Comparison of ENCODE assay signal across 11 mouse cellular contexts in the genomic region with DNA sequence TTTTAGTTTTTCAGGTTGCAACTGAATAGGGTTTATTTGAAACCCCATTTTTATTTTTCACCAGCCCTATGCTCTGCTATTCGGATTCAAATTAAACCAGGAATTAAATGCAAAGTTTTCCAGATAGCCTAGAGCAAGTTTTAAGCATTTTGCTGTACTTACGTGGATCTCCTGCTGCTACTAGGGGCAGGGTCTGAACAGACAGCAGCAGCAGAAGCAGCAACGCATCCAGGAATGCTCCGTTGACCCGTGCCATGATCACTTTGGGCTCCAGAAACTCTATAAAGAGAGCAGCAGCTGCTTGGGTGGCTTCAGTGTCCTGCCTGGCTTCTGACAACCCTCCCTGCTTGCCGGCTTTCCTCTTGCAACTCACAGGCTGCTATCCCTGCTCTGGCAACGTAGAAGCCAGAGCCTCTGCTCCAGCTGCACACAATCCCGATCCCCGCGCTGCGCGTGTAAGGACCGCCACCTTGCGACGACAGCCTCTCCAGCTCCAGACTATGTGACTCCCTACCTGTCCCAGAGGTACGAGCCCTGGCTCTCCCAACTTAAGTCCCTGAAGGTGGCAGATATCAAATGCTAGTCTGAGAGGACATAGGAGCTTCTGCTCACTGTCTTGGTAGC. TPM values are rescaled to one million over a fixed set of nuclear protein-coding genes. Genes with fewer than 3 reads are reported as not detected.
DNase-seq lines count a peak whose midpoint lies in the region; ATAC-seq and TF ChIP-seq lines count a peak whose summit lies in the region.
"Had no signal": no experiment of that assay in that cellular context is flagged by ENCODE, and none has a peak within 500 bp of the region (broad histone marks: within the 10 kb centered on the region; RNA-seq: fewer than 3 reads in every experiment).

Gene Cntnap3, minus strand, starts transcription at position 371 of the 624 bp plus-strand sequence.

- H3K4me1 ChIP-seq in cerebellum, adult 2 months (ENCODE audit: control insufficient read depth, insufficient read depth, low read length), result no peaks in the 10 kb centered on the region
- no peaks in the 10 kb centered on the region for H3K4me1 ChIP-seq in midbrain, postnatal 0 days (ENCODE audit: insufficient read depth, low read length)

- peak; percentile 3 to 7 for DNase-seq in cerebellum, postnatal 25 days
- no peak for DNase-seq in cerebellum, adult 2 months
- peak; percentile 77 for DNase-seq in brain, adult 2 months (ENCODE audit: low read depth, low spot score)
- DNase-seq in heart, postnatal 4 days, result peak; percentile 7
- peak; percentile 8 to 27 for DNase-seq in left cerebral cortex, adult 18-20 months (ENCODE audit: low spot score in 2 of 2)
- peak; percentile 76 for DNase-seq in midbrain, postnatal 0 days (ENCODE audit: low spot score)
- DNase-seq in yolk sac, embryonic 10.5 days (ENCODE audit: low spot score), result peak; percentile 10
- DNase-seq in thymus, postnatal 36 days, result no peak

- H3K27ac ChIP-seq in cerebellum, adult 2 months (ENCODE audit: insufficient read depth, low read length), result no peak within 1 kb of the TSS
- no peak within 1 kb of the TSS for H3K27ac ChIP-seq in midbrain, postnatal 0 days (ENCODE audit: low read depth, low read length)

- H3K9me3 ChIP-seq in midbrain, postnatal 0 days (ENCODE audit: low read length), result no peaks in the 10 kb centered on the region

- H3K4me2 ChIP-seq in midbrain, postnatal 0 days (ENCODE audit: low read depth, low read length, poor library complexity, severe bottlenecking), result peak within 1 kb of the TSS; percentile 54

- H3K36me3 ChIP-seq in midbrain, postnatal 0 days (ENCODE audit: insufficient read depth, low read length), result no peaks in the 10 kb centered on the region

- H3K27me3 ChIP-seq in cerebellum, adult 2 months (ENCODE audit: control insufficient read depth, insufficient read depth, low read length), result no peaks in the 10 kb centered on the region
- H3K27me3 ChIP-seq in midbrain, postnatal 0 days (ENCODE audit: insufficient read depth, low read length), result no peaks in the 10 kb centered on the region

- peak within 1 kb of the TSS; percentile 33; the same call in 1 of the 2 replicates for H3K9ac ChIP-seq in midbrain, postnatal 0 days (replicated peaks; ENCODE audit: low read length, poor library complexity, severe bottlenecking)

- WGBS in cerebellum, adult 2 months, result 6% methylated on average over 16 of the region's 16 CpGs
- WGBS in midbrain, postnatal 0 days, result 8% methylated on average over 16 of the region's 16 CpGs

- H3K4me3 ChIP-seq in cerebellum, adult 2 months (replicated peaks; ENCODE audit: insufficient read depth, low read depth, low read length), result no peak within 1 kb of the TSS
- peak within 1 kb of the TSS; percentile 32 for H3K4me3 ChIP-seq in midbrain, postnatal 0 days (ENCODE audit: low read depth, low read length)
- H3K4me3 ChIP-seq: erythroblast, embryonic 14.5 days had no signal

- TF ChIP-seq POLR2A in cerebellum, adult 2 months (IDR thresholded peaks at IDR 0.05; ENCODE audit: borderline replicate concordance, insufficient read depth, low read length), result no peak

- peak; percentile 94 for ATAC-seq in midbrain, postnatal 0 days (ENCODE audit: low FRiP score)

- no peak for TF ChIP-seq CTCF in cerebellum, adult 2 months (IDR thresholded peaks at IDR 0.05; ENCODE audit: borderline replicate concordance, insufficient read depth, low read depth, low read length)
- peak; percentile 84 for TF ChIP-seq CTCF in midbrain, postnatal 0 days (IDR thresholded peaks at IDR 0.05)

RNA-seq across cellular contexts. Expression of gene Cntnap3, which starts in this region (rescaled TPM):
- polyA plus RNA-seq in cerebellum, adult 2 months (2012; rRNA removed), result 0.11 and 0.28 TPM in 2 replicates
- under 1 TPM in 1 of 2 experiments, not detected in 1; 0.05 TPM for total RNA-seq in heart, postnatal 4 days (2021)
- total RNA-seq in left cerebral cortex, adult 18-20 months (2021), result 1 to 10 TPM; 4.3 to 5.0 TPM
- 1.4 and 1.7 TPM in 2 replicates for total RNA-seq in midbrain, postnatal 0 days (2014; rRNA removed)
- polyA plus RNA-seq in midbrain, postnatal 0 days (2015; fragmentation: Nextera tagmentation; extraction: Ambion mirVana), result 1.1 TPM in 2 replicates
- total RNA-seq: neutrophil, adult 5-6 weeks had no signal
- polyA plus RNA-seq: C2C12; erythroblast, embryonic 14.5 days had no signal

Comparison
In these comparisons a context has a peak if more than half of its experiments do, and no peak if none do; other contexts are left out.
1. DNase-seq: peak in cerebellum, postnatal 25 days (2 of 2), brain, adult 2 months (single experiment), left cerebral cortex, adult 18-20 months (2 of 2), midbrain, postnatal 0 days (single experiment) and yolk sac, embryonic 10.5 days (single experiment); none in cerebellum, adult 2 months (0 of 2) and thymus, postnatal 36 days (0 of 2).
2. Peak in DNase-seq in heart, postnatal 4 days; RNA of the gene not detected or under 1 TPM.